Mouse (Mus musculus) heart, postnatal 25 days (tissue): ENCODE measurements at regions not wholly inside any gene's neighbourhood (a gene's known extent, or its start where the extent isn't known, plus 50 kb on each side); places are given as distances from the start of the nearest gene placed in this dataset.

Source experiments
- DNase-seq: peaks from one replicate; pipeline ENCODE4 v3.0.0; 2022; ENCODE audit warnings: low spot score
- intact Hi-C: fragments of 180-260 bp; cut with DNase I; formaldehyde crosslinking; loops from one replicate; pipeline ENCODE4 v1.15.1; 2025

GRCm38 (mm10) chr1:194345304-194346033 lies 272.5 kb upstream of the Plxna2 start:
- no peak for DNase-seq
- intact Hi-C loops, result no loop called here

- DNase-seq, result no peak
These were observed 275.4 kb upstream of the Plxna2 start for GRCm38 (mm10) chr1:194342568-194342967.

DNA sequence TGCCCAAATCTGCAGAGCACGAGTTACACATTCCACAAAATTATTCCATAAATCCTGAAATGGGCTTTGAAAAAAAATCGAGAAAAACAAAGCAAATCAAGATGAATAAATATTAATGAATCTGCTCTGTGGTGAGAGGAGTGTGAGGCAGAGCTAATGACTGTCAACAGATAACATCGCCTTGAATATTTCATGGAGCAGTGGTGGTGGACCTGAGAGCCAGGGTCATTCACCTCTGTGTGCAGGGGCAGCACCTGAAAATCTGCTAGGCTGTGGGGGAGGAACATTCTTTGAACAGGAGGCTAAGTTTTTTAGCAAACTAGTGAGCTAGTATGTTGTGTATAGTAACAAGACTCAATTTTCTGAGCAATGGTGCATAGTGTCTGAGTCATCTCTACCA lies 276.3 kb upstream of the Plxna2 start:
- no peak for DNase-seq
- intact Hi-C loops, result no loop called here

More at GRCm38 (mm10) chr1:194342568-194342967, 275.4 kb upstream of the Plxna2 start:
- intact Hi-C loops, result no loop called here

GRCm38 (mm10) chr1:194334752-194335719 lies 283.0 kb upstream of the Plxna2 start:
- intact Hi-C loops, result no loop called here
- peak; percentile 13 for DNase-seq

GRCm38 (mm10) chr1:194332639-194333038 lies 285.4 kb upstream of the Plxna2 start:
- no peak for DNase-seq
- intact Hi-C loops, result no loop called here

DNA sequence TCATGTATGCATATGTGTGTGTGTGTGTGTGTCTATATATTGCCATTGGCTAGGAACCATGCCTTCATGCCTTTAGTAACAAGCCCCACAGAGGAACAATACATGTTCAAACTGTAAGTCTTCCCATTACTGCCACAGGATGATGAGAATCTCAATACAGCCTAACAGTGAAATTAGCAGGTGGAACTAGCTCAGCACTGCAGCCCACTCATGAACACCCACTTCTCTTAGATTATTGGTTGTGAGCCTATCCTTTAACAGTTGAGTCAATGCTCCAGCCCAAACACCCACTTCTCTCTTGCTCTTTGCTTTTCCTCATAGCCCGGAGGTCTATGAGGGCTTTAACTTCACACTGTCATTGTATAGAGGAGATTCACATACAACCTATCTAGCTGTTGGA lies 287.5 kb upstream of the Plxna2 start:
- no peak for DNase-seq
- intact Hi-C loops, result no loop called here

GRCm38 (mm10) chr1:194320320-194321036 lies 297.5 kb upstream of the Plxna2 start:
- no peak for DNase-seq
- intact Hi-C loops, result no loop called here

- intact Hi-C loops, result no loop called here
- no peak for DNase-seq
These were observed 299.7 kb upstream of the Plxna2 start for GRCm38 (mm10) chr1:194318351-194318750.

GRCm38 (mm10) chr1:194315593-194315992 lies 302.4 kb upstream of the Plxna2 start:
- no peak for DNase-seq

DNA sequence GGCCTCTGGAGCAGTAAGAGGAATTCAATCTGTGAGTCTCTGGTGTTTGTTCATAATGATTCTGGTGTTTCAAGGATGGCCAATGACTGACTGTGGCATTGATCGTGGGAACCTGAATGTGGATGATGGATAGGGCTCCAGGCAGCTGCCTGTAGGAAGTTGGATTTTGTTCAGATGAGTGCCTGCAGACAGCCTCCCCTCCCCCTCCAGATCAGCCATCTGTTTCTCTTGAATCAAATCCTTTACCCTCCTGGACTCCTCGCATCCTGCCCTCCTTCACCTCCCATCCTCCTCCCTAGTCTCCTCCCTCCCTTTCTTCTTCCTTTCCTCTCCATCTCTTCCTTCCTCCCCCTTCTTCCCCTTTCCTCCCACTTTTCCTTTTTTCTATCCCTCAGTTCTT lies 307.6 kb upstream of the Plxna2 start:
- intact Hi-C loops, result no loop called here
- DNase-seq, result no peak

More at GRCm38 (mm10) chr1:194315593-194315992, 302.4 kb upstream of the Plxna2 start:
- intact Hi-C loops, result no loop called here

GRCm38 (mm10) chr1:194308648-194309047 lies 309.4 kb upstream of the Plxna2 start:
- intact Hi-C loops, result no loop called here

GRCm38 (mm10) chr1:194303951-194304350 lies 314.1 kb upstream of the Plxna2 start:
- DNase-seq, result no peak
- intact Hi-C loops, result no loop called here

More at GRCm38 (mm10) chr1:194308648-194309047, 309.4 kb upstream of the Plxna2 start:
- no peak for DNase-seq

GRCm38 (mm10) chr1:194302775-194303174 lies 315.2 kb upstream of the Plxna2 start:
- intact Hi-C loops, result no loop called here

DNA sequence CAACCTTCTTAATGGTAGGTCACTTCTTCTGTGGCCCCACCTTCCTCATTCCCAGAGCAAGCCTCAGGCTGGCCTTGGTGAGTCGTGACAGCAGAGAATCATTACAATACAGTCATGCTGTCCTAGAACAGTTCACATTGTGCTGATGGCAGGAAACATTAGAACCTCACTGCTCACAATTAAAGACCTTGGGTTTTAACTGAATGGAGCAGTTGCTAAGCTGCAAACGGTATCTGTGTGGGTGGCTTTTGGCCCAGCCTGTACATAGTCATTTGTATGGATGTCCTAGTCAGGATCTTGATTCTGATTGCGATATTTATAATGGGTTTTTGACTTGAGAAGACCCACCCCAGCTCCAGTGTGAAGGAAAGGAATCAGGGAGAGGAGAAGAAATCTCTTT lies 336.1 kb upstream of the Plxna2 start:
- no peak for DNase-seq
- intact Hi-C loops, result no loop called here

More at GRCm38 (mm10) chr1:194302775-194303174, 315.2 kb upstream of the Plxna2 start:
- DNase-seq, result no peak

DNA sequence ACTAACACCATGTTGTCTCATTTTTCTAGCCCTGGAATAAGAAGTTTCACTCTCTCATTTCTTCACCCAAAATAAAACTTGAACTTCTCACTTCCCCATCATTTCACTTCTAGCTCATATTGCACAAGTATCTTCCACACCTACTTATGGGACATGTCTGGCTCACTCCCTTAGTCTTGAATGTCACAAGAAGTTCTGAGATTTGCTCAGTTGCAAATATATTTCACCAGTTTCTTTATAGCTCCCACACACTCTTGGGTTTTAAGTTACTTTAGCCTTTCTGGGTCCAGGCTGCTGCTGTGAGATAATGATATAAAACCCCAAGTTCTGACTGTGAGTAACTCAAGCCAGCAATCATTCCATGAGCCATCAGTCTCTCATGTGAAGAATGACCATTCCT lies 350.0 kb upstream of the Plxna2 start:
- intact Hi-C loops, result loop anchor here (10.0 kb wide), 1 partner anchor 347 kb away; the partner anchor contains the start of gene Plxna2
- no peak for DNase-seq

GRCm38 (mm10) chr1:194262374-194262773 lies 355.6 kb upstream of the Plxna2 start:
- no peak for DNase-seq

GRCm38 (mm10) chr1:194259957-194260356 lies 358.1 kb upstream of the Plxna2 start:
- intact Hi-C loops, result loop anchor here (5.0 to 10.0 kb wide), 2 partner anchors 355 to 462 kb away; partner anchors contain the start of gene Plxna2
- no peak for DNase-seq

More at GRCm38 (mm10) chr1:194262374-194262773, 355.6 kb upstream of the Plxna2 start:
- intact Hi-C loops, result loop anchor here (5.0 to 10.0 kb wide), 2 partner anchors 352 to 460 kb away; partner anchors contain the start of gene Plxna2

GRCm38 (mm10) chr1:194244776-194245366 lies 373.1 kb upstream of the Plxna2 start:
- intact Hi-C loops, result no loop called here
- DNase-seq, result no peak

- no peak for DNase-seq
- intact Hi-C loops, result no loop called here
These were observed 376.9 kb upstream of the Plxna2 start for GRCm38 (mm10) chr1:194241111-194241510.
